Mouse (Mus musculus): ENCODE measurements around the gene Cdhr3. TPM values are rescaled to one million over a fixed set of nuclear protein-coding genes. Genes with fewer than 3 reads are reported as not detected.
"Not testable (repeated sequence)": the region's sequence is repeated elsewhere in the genome, so short reads cannot be mapped to it uniquely, and the experiment has no call there.

Cdhr3 gene
- polyA plus RNA-seq, 1 experiment: not detected

GRCm38 (mm10) chr12:33005858-33006257 is 86.8 kb downstream of the Cdhr3 start:
- no peaks in the 10 kb centered on the region for H3K36me3 ChIP-seq (ENCODE audit: control insufficient read depth, insufficient read depth, low read length)
- H3K27ac ChIP-seq (ENCODE audit: insufficient read depth, low read depth, low read length): no peak overlapping the region
- no peaks in the 10 kb centered on the region for H3K27me3 ChIP-seq (replicated peaks; ENCODE audit: control insufficient read depth, insufficient read depth, low read length)
- 77% methylated on average over 5 of the region's 5 CpGs for WGBS
- no peaks in the 10 kb centered on the region for H3K4me1 ChIP-seq (ENCODE audit: control insufficient read depth, insufficient read depth, low read length)
- H3K4me3 ChIP-seq (ENCODE audit: insufficient read depth, low read depth, low read length): no peak overlapping the region
- TF ChIP-seq POLR2A (IDR thresholded peaks at IDR 0.05; ENCODE audit: low read depth, low read length) (no peak), CTCF (conservative IDR thresholded peaks at IDR 0.05; ENCODE audit: insufficient read depth, insufficient read length, low read depth, low read length) (no peak)
- no peak for DNase-seq

GRCm38 (mm10) chr12:33003339-33003965 is 89.2 kb downstream of the Cdhr3 start:
- Histone ChIP-seq H3K4me3 (ENCODE audit: insufficient read depth, low read depth, low read length) (no peak overlapping the region), H3K27ac (ENCODE audit: insufficient read depth, low read depth, low read length) (no peak overlapping the region), H3K36me3 (ENCODE audit: control insufficient read depth, insufficient read depth, low read length) (no peaks in the 10 kb centered on the region), H3K27me3 (replicated peaks; ENCODE audit: control insufficient read depth, insufficient read depth, low read length) (no peaks in the 10 kb centered on the region), H3K4me1 (ENCODE audit: control insufficient read depth, insufficient read depth, low read length) (no peaks in the 10 kb centered on the region)
- WGBS: 82% methylated on average over 8 of the region's 8 CpGs
- no peak for DNase-seq
- TF ChIP-seq CTCF (conservative IDR thresholded peaks at IDR 0.05; ENCODE audit: insufficient read depth, insufficient read length, low read depth, low read length) (no peak), POLR2A (IDR thresholded peaks at IDR 0.05; ENCODE audit: low read depth, low read length) (no peak)

- no peak for DNase-seq
- H3K36me3 ChIP-seq (ENCODE audit: control insufficient read depth, insufficient read depth, low read length): no peaks in the 10 kb centered on the region
- 63% methylated on average over 4 of the region's 4 CpGs for WGBS
- H3K27ac ChIP-seq (ENCODE audit: insufficient read depth, low read depth, low read length): no peak overlapping the region
- H3K27me3 ChIP-seq (replicated peaks; ENCODE audit: control insufficient read depth, insufficient read depth, low read length): no peaks in the 10 kb centered on the region
- no peak overlapping the region for H3K4me3 ChIP-seq (ENCODE audit: insufficient read depth, low read depth, low read length)
- no peaks in the 10 kb centered on the region for H3K4me1 ChIP-seq (ENCODE audit: control insufficient read depth, insufficient read depth, low read length)
- TF ChIP-seq POLR2A (IDR thresholded peaks at IDR 0.05; ENCODE audit: low read depth, low read length) (no peak), CTCF (conservative IDR thresholded peaks at IDR 0.05; ENCODE audit: insufficient read depth, insufficient read length, low read depth, low read length) (no peak)
Measured at GRCm38 (mm10) chr12:33000402-33000801, 92.3 kb downstream of the Cdhr3 start.

- not testable (repeated sequence) for H3K27ac ChIP-seq (ENCODE audit: insufficient read depth, low read depth, low read length); H3K27me3 ChIP-seq (replicated peaks; ENCODE audit: control insufficient read depth, insufficient read depth, low read length); H3K4me3 ChIP-seq (ENCODE audit: insufficient read depth, low read depth, low read length); DNase-seq; H3K36me3 ChIP-seq (ENCODE audit: control insufficient read depth, insufficient read depth, low read length); H3K4me1 ChIP-seq (ENCODE audit: control insufficient read depth, insufficient read depth, low read length)
- WGBS: 49% methylated on average over 3 of the region's 3 CpGs
Measured at GRCm38 (mm10) chr12:32999778-33000177, 92.9 kb downstream of the Cdhr3 start.

- 48% methylated on average over 5 of the region's 5 CpGs for WGBS
- no peak overlapping the region for H3K27ac ChIP-seq (ENCODE audit: insufficient read depth, low read depth, low read length)
- no peaks in the 10 kb centered on the region for H3K36me3 ChIP-seq (ENCODE audit: control insufficient read depth, insufficient read depth, low read length)
- no peak overlapping the region for H3K4me3 ChIP-seq (ENCODE audit: insufficient read depth, low read depth, low read length)
- H3K4me1 ChIP-seq (ENCODE audit: control insufficient read depth, insufficient read depth, low read length): 0 out of 2 replicates have a peak, but pooled peaks cover 3% of the 10 kb centered on the region
- TF ChIP-seq POLR2A (IDR thresholded peaks at IDR 0.05; ENCODE audit: low read depth, low read length) (no peak), CTCF (conservative IDR thresholded peaks at IDR 0.05; ENCODE audit: insufficient read depth, insufficient read length, low read depth, low read length) (no peak)
- H3K27me3 ChIP-seq (replicated peaks; ENCODE audit: control insufficient read depth, insufficient read depth, low read length): no peaks in the 10 kb centered on the region
- DNase-seq: no peak
Measured at GRCm38 (mm10) chr12:32998766-32999165, 93.9 kb downstream of the Cdhr3 start.

GRCm38 (mm10) chr12:32995081-32995834 is 97.4 kb downstream of the Cdhr3 start:
- WGBS: 45% methylated on average over 4 of the region's 4 CpGs
- 0 out of 2 replicates have a peak, but pooled peaks cover 3% of the 10 kb centered on the region for H3K4me1 ChIP-seq (ENCODE audit: control insufficient read depth, insufficient read depth, low read length)
- H3K27ac ChIP-seq (ENCODE audit: insufficient read depth, low read depth, low read length): peak overlapping the region; percentile 35
- no peak overlapping the region for H3K4me3 ChIP-seq (ENCODE audit: insufficient read depth, low read depth, low read length)
- TF ChIP-seq CTCF (conservative IDR thresholded peaks at IDR 0.05; ENCODE audit: insufficient read depth, insufficient read length, low read depth, low read length) (no peak), POLR2A (IDR thresholded peaks at IDR 0.05; ENCODE audit: low read depth, low read length) (no peak)
- no peaks in the 10 kb centered on the region for H3K36me3 ChIP-seq (ENCODE audit: control insufficient read depth, insufficient read depth, low read length)
- DNase-seq: peak; percentile 71
- no peaks in the 10 kb centered on the region for H3K27me3 ChIP-seq (replicated peaks; ENCODE audit: control insufficient read depth, insufficient read depth, low read length)

GRCm38 (mm10) chr12:32994081-32994480 is 98.6 kb downstream of the Cdhr3 start:
- no peaks in the 10 kb centered on the region for H3K27me3 ChIP-seq (replicated peaks; ENCODE audit: control insufficient read depth, insufficient read depth, low read length)
- no peak for DNase-seq
- no peak overlapping the region for H3K4me3 ChIP-seq (ENCODE audit: insufficient read depth, low read depth, low read length)
- H3K4me1 ChIP-seq (ENCODE audit: control insufficient read depth, insufficient read depth, low read length): 0 out of 2 replicates have a peak, but pooled peaks cover 3% of the 10 kb centered on the region
- H3K27ac ChIP-seq (ENCODE audit: insufficient read depth, low read depth, low read length): no peak overlapping the region
- WGBS: 54% methylated on average over 5 of the region's 5 CpGs
- no peaks in the 10 kb centered on the region for H3K36me3 ChIP-seq (ENCODE audit: control insufficient read depth, insufficient read depth, low read length)
- TF ChIP-seq POLR2A (IDR thresholded peaks at IDR 0.05; ENCODE audit: low read depth, low read length) (no peak), CTCF (conservative IDR thresholded peaks at IDR 0.05; ENCODE audit: insufficient read depth, insufficient read length, low read depth, low read length) (no peak)

Measured in kidney, adult 2 months (tissue).